Comparison of ENCODE assay signal across 8 mouse cellular contexts in the genomic region with DNA sequence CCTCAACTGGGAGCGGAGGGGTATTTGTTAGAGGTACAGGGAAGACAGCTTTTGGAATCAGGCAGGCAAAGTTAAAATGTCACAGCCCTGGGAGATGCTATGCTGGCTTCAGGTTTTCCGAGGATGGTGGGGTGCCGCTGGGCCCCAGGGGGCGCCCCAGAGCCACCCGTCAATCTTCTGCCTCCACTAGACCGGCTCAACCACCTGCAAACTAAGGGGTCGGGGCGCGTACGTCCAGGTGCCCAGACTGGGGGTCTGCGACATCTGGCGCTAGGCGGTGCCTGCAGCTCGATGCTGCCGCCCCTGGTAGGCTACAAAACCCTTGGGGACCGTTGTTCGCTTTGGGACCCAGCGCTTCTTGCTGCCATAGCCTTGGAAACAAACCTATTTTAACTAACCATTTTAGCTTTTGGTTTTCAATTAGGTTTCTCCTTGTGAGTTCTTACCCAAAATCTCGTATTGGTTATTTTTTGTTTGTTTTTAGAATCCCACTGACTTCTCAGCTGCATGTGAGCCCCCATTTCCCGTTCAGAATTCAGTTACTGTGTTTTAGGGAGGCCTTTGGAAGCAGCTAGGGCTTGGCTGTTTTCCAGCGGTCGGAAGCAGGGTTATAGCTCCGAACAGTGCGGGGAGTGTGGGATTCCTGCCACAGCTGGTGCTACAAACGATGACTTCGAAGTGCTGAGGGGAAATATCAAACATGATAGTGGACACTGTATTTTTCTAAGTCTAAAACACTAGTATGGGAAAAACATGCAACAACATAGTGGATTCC. TPM values are rescaled to one million over a fixed set of nuclear protein-coding genes. Genes with fewer than 3 reads are reported as not detected.
DNase-seq lines count a peak whose midpoint lies in the region; ATAC-seq and TF ChIP-seq lines count a peak whose summit lies in the region.

No protein-coding gene starts in this region.

- 0 out of 2 replicates have a peak, but pooled peaks have one; percentile 17 for TF ChIP-seq EP300 in heart, adult 2 months (IDR thresholded peaks at IDR 0.05; ENCODE audit: insufficient read depth, low read depth, low read length)

- TF ChIP-seq CTCF in brain, embryonic 14.5 days (IDR thresholded peaks at IDR 0.05; ENCODE audit: borderline replicate concordance, extremely low read depth, insufficient read depth, insufficient read length) = peak; percentile 51; the same call in 1 of the 2 replicates
- TF ChIP-seq CTCF in heart, adult 2 months (IDR thresholded peaks at IDR 0.05) = peak; percentile 91

- no peak overlapping the region; the same call in 1 of the 2 replicates for H3K27ac ChIP-seq in embryonic facial prominence, embryonic 13.5 days
- peak overlapping the region; percentile 96 for H3K27ac ChIP-seq in heart, adult 2 months
- H3K27ac ChIP-seq in midbrain, embryonic 10.5 days (replicated peaks) = peak overlapping the region; percentile 94
- H3K27ac ChIP-seq in stomach, embryonic 16.5 days (ENCODE audit: low read length) = no peak overlapping the region

- peak; percentile 85 for DNase-seq in brain, embryonic 14.5 days (ENCODE audit: low read depth)
- peak; percentile 78 to 85 for DNase-seq in heart, adult 2 months
- peak; percentile 81 for DNase-seq in kidney, adult 18-20 months
- peak; percentile 83 to 84 for DNase-seq in left cerebral cortex, postnatal 36 days (ENCODE audit: low spot score in 2 of 2)
- peak; percentile 67 for DNase-seq in midbrain, embryonic 10.5 days (ENCODE audit: low spot score)

- TF ChIP-seq POLR2A in brain, embryonic 14.5 days (IDR thresholded peaks at IDR 0.05; ENCODE audit: borderline replicate concordance, extremely low read depth, insufficient read depth, insufficient read length, poor library complexity, severe bottlenecking) = no peak
- TF ChIP-seq POLR2A in heart, adult 2 months (IDR thresholded peaks at IDR 0.05; ENCODE audit: insufficient read depth, low read depth, low read length) = no peak

- peak overlapping the region; percentile 83 for H3K4me2 ChIP-seq in embryonic facial prominence, embryonic 13.5 days
- H3K4me2 ChIP-seq in stomach, embryonic 16.5 days (ENCODE audit: low read depth, low read length) = peak overlapping the region; percentile 92

- intact Hi-C loops in heart, adult 2 months (cut with DNase I) = loop anchor here (5.0 to 10.0 kb wide), 4 partner anchors 86 to 506 kb away; a partner anchor contains a TSS
- intact Hi-C loops in left cerebral cortex, postnatal 36 days (cut with DNase I) = loop anchor here (5.0 to 10.0 kb wide), 3 partner anchors 256 to 392 kb away; a partner anchor contains a TSS

- H3K4me3 ChIP-seq in embryonic facial prominence, embryonic 13.5 days = peak overlapping the region; percentile 83
- peak overlapping the region; percentile 98 for H3K4me3 ChIP-seq in heart, adult 2 months
- H3K4me3 ChIP-seq in midbrain, embryonic 10.5 days = peak overlapping the region; percentile 86
- peak overlapping the region; percentile 79 for H3K4me3 ChIP-seq in stomach, embryonic 16.5 days (replicated peaks; ENCODE audit: low read length)

- 5% methylated on average over 26 of the region's 26 CpGs for WGBS in embryonic facial prominence, embryonic 13.5 days
- 4% methylated on average over 26 of the region's 26 CpGs for WGBS in heart, adult 2 months
- 14% methylated on average over 26 of the region's 26 CpGs for WGBS in midbrain, embryonic 10.5 days
- WGBS in stomach, embryonic 16.5 days = 5% methylated on average over 26 of the region's 26 CpGs

- H3K4me1 ChIP-seq in embryonic facial prominence, embryonic 13.5 days = peaks cover 32% of the 10 kb centered on the region
- H3K4me1 ChIP-seq in heart, adult 2 months (ENCODE audit: control insufficient read depth, insufficient read depth, low read length) = peaks cover 8% of the 10 kb centered on the region
- peaks cover 44% of the 10 kb centered on the region for H3K4me1 ChIP-seq in midbrain, embryonic 10.5 days
- peaks cover 11% of the 10 kb centered on the region; the same call in 1 of the 2 replicates for H3K4me1 ChIP-seq in stomach, embryonic 16.5 days (ENCODE audit: control insufficient read depth, insufficient read depth, low read length)

- no peaks in the 10 kb centered on the region for H3K36me3 ChIP-seq in embryonic facial prominence, embryonic 13.5 days
- no peaks in the 10 kb centered on the region; the same call in 1 of the 2 replicates for H3K36me3 ChIP-seq in heart, adult 2 months (ENCODE audit: control insufficient read depth, insufficient read depth, low read length)
- peaks cover 10% of the 10 kb centered on the region for H3K36me3 ChIP-seq in midbrain, embryonic 10.5 days
- H3K36me3 ChIP-seq in stomach, embryonic 16.5 days (ENCODE audit: control insufficient read depth, insufficient read depth, low read length) = no peaks in the 10 kb centered on the region

- no peaks in the 10 kb centered on the region for H3K9me3 ChIP-seq in embryonic facial prominence, embryonic 13.5 days
- H3K9me3 ChIP-seq in midbrain, embryonic 10.5 days (replicated peaks) = 0 out of 2 replicates have a peak, but pooled peaks cover 3% of the 10 kb centered on the region
- H3K9me3 ChIP-seq in stomach, embryonic 16.5 days (replicated peaks; ENCODE audit: control insufficient read depth, low read length) = no peaks in the 10 kb centered on the region

- H3K79me2 ChIP-seq in heart, adult 2 months (replicated peaks; ENCODE audit: control insufficient read depth, insufficient read depth, low read length) = peaks cover 3% of the 10 kb centered on the region; the same call in 1 of the 2 replicates

- ATAC-seq in embryonic facial prominence, embryonic 13.5 days (ENCODE audit: insufficient number of reproducible peaks, insufficient read depth, low FRiP score, low TSS enrichment, low read depth) = no peak
- no peak for ATAC-seq in stomach, embryonic 16.5 days (ENCODE audit: insufficient read depth, low FRiP score)
- no peak for ATAC-seq in megakaryocyte, adult 5-6 weeks (ENCODE audit: poor library complexity, severe bottlenecking)

- peak overlapping the region; percentile 94 for H3K9ac ChIP-seq in embryonic facial prominence, embryonic 13.5 days
- peak overlapping the region; percentile 96 for H3K9ac ChIP-seq in heart, adult 2 months (ENCODE audit: low read depth, low read length)
- peak overlapping the region; percentile 27 for H3K9ac ChIP-seq in stomach, embryonic 16.5 days (ENCODE audit: low read length)

- H3K27me3 ChIP-seq in embryonic facial prominence, embryonic 13.5 days = no peaks in the 10 kb centered on the region
- no peaks in the 10 kb centered on the region for H3K27me3 ChIP-seq in heart, adult 2 months (ENCODE audit: control insufficient read depth, insufficient read depth, low read length)
- H3K27me3 ChIP-seq in midbrain, embryonic 10.5 days (ENCODE audit: low read depth, poor library complexity, severe bottlenecking) = peaks cover 3% of the 10 kb centered on the region
- H3K27me3 ChIP-seq in stomach, embryonic 16.5 days (ENCODE audit: control insufficient read depth, insufficient read depth, low read length) = no peaks in the 10 kb centered on the region

RNA-seq across cellular contexts. Expression of a gene that starts 3.2 kb away (rescaled TPM):
- polyA plus RNA-seq in brain, embryonic 14.5 days (2012; rRNA removed) = 28.8 and 48.6 TPM in 2 replicates
- 34.4 and 37.0 TPM in 2 replicates for polyA plus RNA-seq in embryonic facial prominence, embryonic 13.5 days (2015; fragmentation: Nextera tagmentation; extraction: Ambion mirVana)
- total RNA-seq in heart, adult 2 months (2021) = 10 to 100 TPM; 54.0 to 57.1 TPM
- polyA plus RNA-seq in heart, adult 2 months (2012; rRNA removed) = 25.1 and 44.0 TPM in 2 replicates
- 100 to 1,000 TPM in 1 of 2 experiments, 10 to 100 TPM in 1; 95.1 to 108 TPM for total RNA-seq in left cerebral cortex, postnatal 36 days (2021)
- 34.8 and 38.2 TPM in 2 replicates for polyA plus RNA-seq in midbrain, embryonic 10.5 days (2016; fragmentation: Nextera tagmentation; extraction: Ambion mirVana)
- polyA plus RNA-seq in stomach, embryonic 16.5 days (2015; fragmentation: Nextera tagmentation; extraction: Ambion mirVana) = 20.0 and 20.8 TPM in 2 replicates
- not detected in 2 replicates for total RNA-seq in megakaryocyte, adult 5-6 weeks (2015)
- 0.07 TPM in 1 of 2 replicates, not detected in the other for total RNA-seq in megakaryocyte, adult 5-6 weeks (2017)

Comparison
In these comparisons a context has a peak if more than half of its experiments do, and no peak if none do; other contexts are left out.
1. H3K27ac ChIP-seq: peak in heart, adult 2 months (single experiment) and midbrain, embryonic 10.5 days (single experiment); none in embryonic facial prominence, embryonic 13.5 days (single experiment) and stomach, embryonic 16.5 days (single experiment).
2. H3K9ac ChIP-seq: peak in every context shown above with its lines; median percentile 96 in heart, adult 2 months; 94 in embryonic facial prominence, embryonic 13.5 days; 27 in stomach, embryonic 16.5 days.
3. Peak in every context shown above with its lines, with median percentiles within 50 percentile points of each other: DNase-seq and H3K4me3 ChIP-seq.